Mouse (Mus musculus) lung, adult 10 weeks (tissue): ENCODE measurements around the gene Pan2. TPM values are rescaled to one million over a fixed set of nuclear protein-coding genes. Genes with fewer than 3 reads are reported as not detected.

Experiments used
- polyA plus RNA-seq: library from polyadenylated mRNA; stranded (reverse); fragments of 350-450 nt; fragmentation: Illumina TruSeq; extraction: RNeasy Lipid Tissue Mini Kit (QIAGEN cat#74804); gene quantifications from one replicate; pipeline ENCODE4 v1.2.3, GENCODE M21; 2014; ENCODE audit warnings: low read depth, low replicate concordance; ENCODE audit not compliant: insufficient read depth

Pan2 gene
- 7.8 TPM for polyA plus RNA-seq

DNA sequence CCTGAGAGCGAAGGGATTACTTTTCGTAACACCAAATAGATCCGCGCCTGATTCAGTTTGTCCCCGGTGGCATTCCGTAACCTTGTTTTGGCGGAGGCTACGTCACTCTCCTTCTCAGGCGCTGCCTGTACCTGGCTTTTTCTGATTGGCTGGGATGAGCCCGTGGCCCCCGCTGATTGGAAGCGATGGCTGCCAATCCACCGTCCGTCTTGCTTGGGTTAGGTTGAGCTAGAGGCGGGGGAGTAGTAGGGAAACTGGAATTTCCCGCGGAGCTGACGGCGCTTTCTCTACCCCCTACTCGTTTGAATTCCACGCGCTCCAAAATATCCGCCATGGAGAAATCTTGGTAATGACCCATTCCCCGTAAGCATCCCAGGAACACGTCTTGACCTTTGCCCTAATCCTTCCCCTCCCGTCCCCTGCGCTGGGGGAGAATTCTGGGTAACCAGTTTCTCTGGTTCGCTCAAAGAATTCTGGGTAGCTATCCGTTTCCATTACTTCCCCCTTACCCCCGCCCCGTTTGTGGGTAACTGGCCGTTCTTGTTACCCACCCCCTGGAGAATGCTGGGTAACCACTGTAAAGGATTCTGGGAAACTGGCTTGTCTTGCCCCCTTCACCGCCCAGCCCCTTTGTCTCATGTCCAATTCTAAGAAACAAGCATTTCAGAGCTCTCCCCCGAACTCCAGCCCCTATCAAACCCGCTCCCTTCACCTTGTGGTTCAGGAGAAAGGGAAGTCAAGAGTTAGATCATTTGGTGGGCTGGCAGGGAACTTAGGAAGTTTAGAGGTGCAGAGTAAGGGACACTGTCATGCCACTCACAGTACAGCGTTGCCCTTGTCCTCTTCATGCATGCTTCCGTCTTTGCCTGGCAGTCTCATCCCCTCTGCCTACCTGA, at the start of gene Pan2:
Pan2 (plus strand) TSS at position 210 of the 896 bp plus-strand sequence.

DNA sequence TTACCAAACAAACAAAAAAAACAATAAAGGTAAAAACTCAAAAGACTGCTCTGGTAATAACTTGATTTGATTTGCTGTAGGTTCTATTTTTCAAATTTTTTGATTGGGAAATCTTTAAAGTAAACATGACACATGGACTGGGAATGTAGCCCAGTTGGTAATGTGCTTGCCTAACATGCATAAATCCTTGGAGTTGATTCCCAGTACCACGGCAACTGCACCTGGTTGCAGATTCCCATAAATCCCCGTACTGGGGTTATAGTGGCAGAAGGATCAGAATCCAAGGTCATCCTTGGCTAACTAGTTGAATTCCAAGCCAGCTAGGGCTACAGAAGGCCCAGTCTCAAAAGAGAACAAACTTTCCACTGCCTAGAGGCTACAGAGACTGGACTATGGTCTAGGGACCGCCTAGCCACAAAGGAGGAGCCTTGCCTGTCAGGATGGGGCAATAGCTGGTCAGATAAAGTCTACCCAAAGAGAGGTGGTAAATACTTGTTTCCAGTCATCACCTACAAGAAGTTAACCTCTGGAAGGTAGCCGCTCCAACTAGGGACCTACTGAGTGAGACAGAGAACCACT, 49.4 kb upstream of the Pan2 start, which contains the start of gene Apon:
Apon (plus strand) TSS at position 420 of the 579 bp plus-strand sequence.

DNA sequence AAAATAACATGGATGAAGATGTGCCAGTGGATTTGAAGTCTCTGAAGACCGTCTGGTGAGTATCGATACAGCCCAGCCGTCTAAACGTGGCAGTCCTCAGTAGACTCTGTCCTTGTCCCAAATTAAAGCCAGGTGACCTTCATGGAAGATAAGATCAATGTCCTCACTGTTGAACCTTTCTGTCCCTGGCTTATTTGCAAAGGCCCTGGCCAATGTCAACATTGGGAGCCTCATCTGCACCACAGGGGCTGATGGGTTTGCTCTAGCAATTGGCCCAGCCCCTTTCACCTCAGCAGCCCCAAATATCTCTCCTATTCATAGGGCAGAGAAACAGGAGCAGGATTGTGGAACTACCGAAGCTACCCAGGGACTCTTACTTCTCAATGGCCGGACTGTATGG, 34.8 kb upstream of the Pan2 start, which contains the start of gene Apof:
Apof (plus strand) TSS at position 301 of the 400 bp plus-strand sequence.

DNA sequence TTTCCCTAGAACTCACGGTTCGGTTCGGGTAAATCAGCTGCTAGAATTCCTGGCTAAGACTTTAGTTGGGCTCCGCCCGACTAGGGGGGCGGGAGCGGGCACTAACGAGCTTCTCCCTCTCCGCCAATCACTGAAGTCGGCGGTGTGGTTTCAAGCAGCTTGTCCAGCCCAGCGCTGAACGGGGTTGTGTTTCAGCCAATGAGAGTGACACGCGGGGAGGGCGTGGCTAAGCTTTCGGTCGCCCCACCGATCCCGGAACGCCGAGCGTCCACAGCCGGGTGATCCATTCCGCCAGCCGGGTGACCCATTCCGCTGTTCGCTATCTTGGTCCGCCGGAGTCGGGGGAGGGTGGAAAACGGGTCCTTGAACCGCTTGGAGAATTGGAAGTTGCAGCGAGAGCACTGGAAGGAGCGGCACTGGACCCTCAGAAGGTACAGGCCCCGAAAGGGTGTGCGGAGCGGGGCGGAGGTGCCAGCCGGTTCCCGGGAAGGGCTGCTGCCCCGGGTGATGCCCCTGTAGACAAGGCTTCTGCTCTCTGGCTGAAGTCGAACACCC, 32.8 kb upstream of the Pan2 start, which contains the start of gene Stat2:
Stat2 (plus strand) TSS at position 273 of the 555 bp plus-strand sequence.

DNA sequence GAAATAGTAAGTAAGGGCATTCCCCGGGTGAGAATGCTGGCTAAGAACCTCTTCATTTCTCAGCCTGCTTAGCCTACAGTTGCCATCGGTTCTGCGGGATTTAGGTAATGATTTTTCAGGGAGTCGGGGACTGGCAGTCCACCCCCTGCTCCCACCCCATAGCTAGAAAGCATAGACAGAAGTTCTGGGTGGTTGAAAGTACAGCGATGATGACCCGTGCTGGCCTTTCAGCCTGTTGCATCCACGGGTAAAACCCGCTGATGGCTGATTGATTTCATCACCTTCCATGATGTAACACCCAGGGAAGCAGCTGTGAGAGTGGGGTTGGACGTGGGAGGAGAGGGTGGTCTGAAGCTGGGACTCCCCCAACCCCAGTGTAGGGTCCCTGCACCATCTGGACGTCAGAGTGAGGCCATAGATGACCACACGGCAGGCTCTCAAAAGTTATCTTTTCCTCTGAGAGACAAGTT, 4.4 kb upstream of the Pan2 start, which contains the start of gene Il23a:
Il23a (minus strand) TSS at position 51 of the 470 bp plus-strand sequence.

DNA sequence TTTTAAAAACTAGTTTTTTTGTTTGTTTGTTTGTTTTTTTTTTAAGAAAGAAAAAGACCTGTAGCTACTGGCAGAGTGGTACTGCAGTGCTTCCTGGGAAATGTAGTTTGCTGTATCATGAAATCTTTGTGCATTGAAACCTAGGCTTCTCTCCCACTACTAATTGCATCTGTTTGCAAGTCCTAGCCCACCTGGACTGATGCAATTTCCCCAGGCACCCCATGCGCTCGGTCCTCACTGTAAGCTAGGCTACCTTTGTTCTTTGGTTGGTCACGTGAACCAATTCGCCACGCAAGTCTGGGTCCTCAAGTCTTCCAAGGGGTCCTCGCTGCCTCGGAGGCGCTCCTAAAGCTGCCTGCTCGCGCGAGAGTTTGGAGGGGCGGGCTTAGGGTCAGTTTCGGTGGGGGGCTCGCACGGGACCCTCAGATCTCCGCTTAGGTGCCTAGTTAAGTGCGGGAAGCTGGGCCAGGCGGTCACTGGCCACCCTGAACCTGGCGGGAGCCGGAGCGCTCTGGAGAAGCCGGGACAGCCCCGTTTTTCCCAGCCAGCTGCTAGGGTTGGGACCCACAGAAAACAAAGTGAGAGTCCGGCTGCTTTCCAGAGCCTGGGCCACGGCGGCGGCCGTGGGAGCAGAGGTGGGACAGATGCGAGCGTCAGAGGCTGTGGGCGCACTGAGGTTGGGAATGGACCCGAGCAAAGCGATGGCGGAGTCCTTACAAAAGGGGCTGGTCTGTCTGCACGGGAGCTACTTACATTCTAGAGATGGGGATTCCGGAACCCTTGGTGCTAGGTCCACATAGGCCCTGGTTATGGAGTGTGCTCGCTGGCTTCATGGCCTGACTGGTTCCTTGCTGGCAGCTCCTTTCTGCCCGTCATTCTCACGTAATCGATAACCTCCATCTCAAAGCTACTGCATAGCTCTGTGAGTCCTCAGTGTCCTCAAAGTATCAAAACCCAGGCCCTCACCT, 19.3 kb downstream of the Pan2 start, which contains the start of gene Cnpy2:
Cnpy2 (plus strand) TSS at position 319 of the 968 bp plus-strand sequence.

DNA sequence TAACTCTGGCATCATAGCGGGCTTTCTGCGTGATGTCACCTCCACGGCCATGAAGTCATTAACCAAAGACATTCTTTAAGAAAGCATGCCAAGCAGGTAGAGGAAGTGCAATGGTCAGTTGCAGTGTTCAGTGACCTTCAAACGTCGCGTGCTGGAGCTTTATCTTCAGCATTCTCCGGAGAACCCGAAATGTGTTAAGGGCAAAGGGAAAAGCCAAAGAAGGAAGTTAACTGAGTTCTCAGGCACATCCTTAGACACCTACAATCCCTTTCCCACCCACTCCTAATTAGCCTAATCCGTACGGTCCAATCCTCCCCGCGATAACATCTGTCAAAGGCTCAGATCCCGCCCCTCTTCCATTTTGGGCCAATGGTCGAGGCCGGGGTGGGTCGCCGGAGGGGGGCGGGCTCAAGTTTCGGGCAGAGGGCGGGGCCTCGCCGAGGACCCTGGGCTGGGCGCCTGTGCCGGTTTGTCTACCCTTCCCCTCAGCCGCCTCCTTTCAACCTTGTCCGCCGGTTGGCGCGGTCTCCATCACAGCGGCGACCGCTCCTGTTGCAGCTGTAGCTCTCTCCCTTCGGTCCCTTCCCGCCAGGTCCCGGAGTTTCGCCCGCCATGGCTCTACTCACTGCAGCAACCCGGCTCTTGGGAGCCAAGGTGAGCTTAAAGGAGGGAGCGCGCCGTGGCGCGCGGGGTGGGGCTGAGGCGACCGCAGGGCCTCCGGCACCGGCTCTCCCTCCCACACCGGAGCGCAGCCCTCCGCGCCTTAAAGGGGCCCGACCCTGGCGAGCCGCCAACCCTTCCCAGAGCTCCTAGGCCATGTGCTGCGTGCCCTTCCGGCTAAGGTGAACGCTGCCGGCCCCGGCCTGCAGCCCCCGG, 34.4 kb downstream of the Pan2 start, which contains the start of gene Cs:
Cs (plus strand) TSS at position 429 of the 876 bp plus-strand sequence.

DNA sequence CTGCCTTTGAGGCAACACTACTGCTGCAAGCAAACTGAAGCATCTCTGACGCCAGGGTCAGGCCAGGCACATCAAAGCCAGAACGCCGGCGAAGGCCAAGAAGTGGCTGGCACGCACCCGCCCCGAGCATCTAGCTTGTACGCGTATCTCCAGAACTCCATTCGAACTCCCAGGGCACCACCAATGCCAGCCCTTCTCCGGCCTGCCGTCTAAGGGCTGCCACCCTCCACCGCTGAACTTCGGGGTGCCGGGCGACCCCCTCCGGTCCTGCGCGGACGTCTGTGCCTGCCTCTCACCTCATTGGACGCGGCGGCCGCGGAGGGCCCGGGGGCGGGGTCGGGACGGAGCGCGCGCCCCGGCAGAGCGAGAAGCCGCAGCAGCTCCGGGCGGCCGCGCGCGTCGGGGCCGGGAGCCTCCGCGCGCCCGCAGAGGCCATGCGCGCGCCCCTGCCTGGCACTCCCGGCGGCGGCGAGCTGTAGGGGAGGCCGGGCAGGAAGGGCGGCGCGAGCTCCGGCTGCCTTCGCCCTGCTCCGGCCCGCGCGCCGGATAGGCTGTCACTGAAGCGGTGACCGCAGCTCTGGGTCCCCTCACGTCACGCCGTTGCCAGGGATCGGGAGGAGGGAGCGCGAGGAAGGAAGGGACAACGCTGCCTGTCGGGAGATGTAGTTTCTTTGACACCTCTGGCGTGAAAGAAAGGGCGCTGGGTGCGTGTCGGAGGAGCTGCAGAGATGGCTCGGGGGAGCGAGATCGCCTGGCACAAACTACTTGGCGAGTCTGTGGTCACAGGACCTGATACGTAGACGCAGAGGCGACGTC, 65.5 kb downstream of the Pan2 start, which contains the start of gene Coq10a:
Coq10a (minus strand) TSS at position 596 of the 816 bp plus-strand sequence.

Other genes starting within 250 kb of the Pan2 start
- gene Ptges3, start 244.4 kb upstream of the Pan2 start, polyA plus RNA-seq: 115 TPM
- gene Atp5b, start 220.1 kb upstream of the Pan2 start, polyA plus RNA-seq: 646 TPM
- 8.5 TPM for gene Baz2a, start 211.8 kb upstream of the Pan2 start, polyA plus RNA-seq
- gene Rbms2, start 123.0 kb upstream of the Pan2 start, polyA plus RNA-seq: 47.3 TPM
- gene Gls2, start 108.9 kb upstream of the Pan2 start, polyA plus RNA-seq: 0.59 TPM
- gene Spryd4, start 91.5 kb upstream of the Pan2 start, polyA plus RNA-seq: 8.9 TPM
- not detected for gene Mip, start 77.5 kb upstream of the Pan2 start, polyA plus RNA-seq
- 10.7 TPM for gene Timeless, start 71.3 kb upstream of the Pan2 start, polyA plus RNA-seq
- not detected for gene Apon, start 49.2 kb upstream of the Pan2 start, polyA plus RNA-seq
- 0.19 TPM for gene Apof, start 34.7 kb upstream of the Pan2 start, polyA plus RNA-seq
- gene Stat2, start 32.8 kb upstream of the Pan2 start, polyA plus RNA-seq: 11.8 TPM
- gene Il23a, start 4.6 kb upstream of the Pan2 start, polyA plus RNA-seq: not detected
- 144 TPM for gene Cnpy2, start 19.1 kb downstream of the Pan2 start, polyA plus RNA-seq
- 59.3 TPM for gene Cs, start 34.4 kb downstream of the Pan2 start, polyA plus RNA-seq
- gene Coq10a, start 65.7 kb downstream of the Pan2 start, polyA plus RNA-seq: 24.4 TPM
- 3.1 TPM for gene Ankrd52, start 73.8 kb downstream of the Pan2 start, polyA plus RNA-seq
- gene Slc39a5, start 97.9 kb downstream of the Pan2 start, polyA plus RNA-seq: not detected
- 47.4 TPM for gene Nabp2, start 108.2 kb downstream of the Pan2 start, polyA plus RNA-seq
- gene Rnf41, start 108.3 kb downstream of the Pan2 start, polyA plus RNA-seq: 22.4 TPM
- 27.3 TPM for gene Smarcc2, start 155.9 kb downstream of the Pan2 start, polyA plus RNA-seq
- 2,837 TPM for gene Myl6, start 190.8 kb downstream of the Pan2 start, polyA plus RNA-seq
- 1.4 TPM for gene Myl6b, start 195.3 kb downstream of the Pan2 start, polyA plus RNA-seq
- 39.2 TPM for gene Esyt1, start 222.5 kb downstream of the Pan2 start, polyA plus RNA-seq
- gene Zc3h10, start 244.4 kb downstream of the Pan2 start, polyA plus RNA-seq: 9.3 TPM
- 3,755 TPM for gene Rpl41, start 246.0 kb downstream of the Pan2 start, polyA plus RNA-seq